Mouse (Mus musculus) myocyte (in vitro differentiated cells): ENCODE data around the gene Soat1. TPM values are rescaled to one million over a fixed set of nuclear protein-coding genes. Genes with fewer than 3 reads are reported as not detected.

ENCODE experiments used
- H3K27me3 ChIP-seq: one replicate; pipeline ENCODE4 v1.6.1; 2011; ENCODE audit not compliant: control insufficient read depth, insufficient read depth, insufficient read length
- H3K36me3 ChIP-seq: one replicate; pipeline ENCODE4 v1.6.1; 2011; ENCODE audit not compliant: control insufficient read depth, insufficient read depth
- H3K4me2 ChIP-seq: one replicate; pipeline ENCODE4 v1.6.1; 2011; ENCODE audit warnings: low read depth, control low read depth
- H3K4me3 ChIP-seq: one replicate; pipeline ENCODE4 v1.5.1; 2011; ENCODE audit warnings: mild to moderate bottlenecking, control low read depth, moderate library complexity
- H3K79me2 ChIP-seq: one replicate; pipeline ENCODE4 v1.6.1; 2011; ENCODE audit not compliant: control insufficient read depth, insufficient read depth
- H3ac ChIP-seq: one replicate; pipeline ENCODE4 v1.6.1; 2011; ENCODE audit not compliant: control insufficient read depth, insufficient read length
- CEBPB ChIP-seq: IDR thresholded peaks from 2 replicates; pipeline ENCODE4 v1.6.1; 2011; ENCODE audit warnings: mild to moderate bottlenecking, moderate library complexity; ENCODE audit not compliant: poor library complexity, insufficient read depth, severe bottlenecking
- E2F4 ChIP-seq: IDR thresholded peaks from one replicate; pipeline ENCODE4 v1.6.1; 2011; ENCODE audit warnings: mild to moderate bottlenecking, control low read depth, moderate library complexity; ENCODE audit not compliant: insufficient read depth
- MAX ChIP-seq: IDR thresholded peaks from one replicate; pipeline ENCODE4 v1.6.1; 2011; ENCODE audit warnings: low read depth, mild to moderate bottlenecking, control low read depth
- MYOD1 ChIP-seq, 3 experiments: IDR thresholded peaks; one replicate each; pipeline ENCODE4 v1.6.1; 2011; ENCODE audit warnings: control low read depth in 2 of 3, low read depth in 2 of 3, mild to moderate bottlenecking in 2 of 3, moderate library complexity in 1 of 3; ENCODE audit not compliant: insufficient read length in 2 of 3, control insufficient read depth in 1 of 3
- MYOG ChIP-seq, 3 experiments: IDR thresholded peaks; one replicate each; pipeline ENCODE4 v1.6.1; 2011; ENCODE audit warnings: control low read depth in 2 of 3, low read depth in 2 of 3, mild to moderate bottlenecking in 2 of 3; ENCODE audit not compliant: insufficient read length in 2 of 3, control insufficient read depth in 1 of 3, insufficient read depth in 1 of 3
- POLR2A ChIP-seq: IDR thresholded peaks from one replicate; pipeline ENCODE4 v1.6.1; 2011; ENCODE audit warnings: low read depth, mild to moderate bottlenecking, control low read depth, moderate library complexity; ENCODE audit not compliant: insufficient read length
- POLR2AphosphoS2 ChIP-seq: IDR thresholded peaks from one replicate; pipeline ENCODE4 v1.6.1; 2011; ENCODE audit warnings: low read depth, control low read depth; ENCODE audit not compliant: insufficient read length
- REST ChIP-seq: IDR thresholded peaks from one replicate; pipeline ENCODE4 v1.6.1; 2011; ENCODE audit warnings: mild to moderate bottlenecking, control low read depth, moderate library complexity; ENCODE audit not compliant: insufficient read depth, insufficient read length
- SRF ChIP-seq: IDR thresholded peaks from one replicate; pipeline ENCODE4 v1.6.1; 2011; ENCODE audit warnings: low read depth; ENCODE audit not compliant: control insufficient read depth, insufficient read length
- TCF12 ChIP-seq: IDR thresholded peaks from one replicate; pipeline ENCODE4 v1.6.1; 2011; ENCODE audit warnings: mild to moderate bottlenecking, control low read depth; ENCODE audit not compliant: poor library complexity, insufficient read depth, severe bottlenecking
- TCF3 ChIP-seq: IDR thresholded peaks from one replicate; pipeline ENCODE4 v1.6.1; 2011; ENCODE audit warnings: low read depth, control low read depth; ENCODE audit not compliant: insufficient read length
- USF1 ChIP-seq: IDR thresholded peaks from one replicate; pipeline ENCODE4 v1.6.1; 2011; ENCODE audit warnings: low read depth, mild to moderate bottlenecking, control low read depth, moderate library complexity
- polyA plus RNA-seq: library from polyadenylated mRNA; unstranded; fragments of >200 nt; fragmentation: generic; extraction: Trizol; gene quantifications from one replicate; pipeline ENCODE4 v1.2.1, GENCODE M21; 2012; ENCODE audit warnings: missing spikeins

Gene Soat1
- polyA plus RNA-seq, 1 experiment, result 42.2 TPM

DNA sequence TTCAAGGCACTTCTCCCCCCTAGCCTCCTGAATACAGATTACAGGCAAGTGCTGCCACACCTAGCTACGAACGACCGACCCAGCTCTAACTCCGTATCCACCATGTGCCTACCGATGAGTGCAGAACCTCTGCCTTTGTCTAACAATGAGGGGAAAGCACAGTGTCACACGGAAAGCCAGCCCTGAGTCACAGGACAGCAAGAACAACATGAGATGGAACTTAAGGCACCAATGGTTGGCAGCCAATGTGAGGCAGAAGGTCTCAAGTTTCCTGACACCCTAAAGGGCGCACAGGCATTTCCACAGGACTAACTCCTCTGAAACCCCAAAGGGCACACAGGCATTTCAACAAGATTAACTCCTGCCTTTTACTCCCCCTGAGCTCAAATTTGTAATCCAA lies 25.0 kb downstream of the Soat1 start:
- TF ChIP-seq SRF (no peak), CEBPB (no peak), USF1 (no peak), TCF3 (no peak), MAX (no peak), REST (no peak), MYOD1 (IDR thresholded peaks at IDR 0.05; ENCODE audit: control insufficient read depth in 1 of 3, insufficient read length in 2 of 3, low read depth in 2 of 3) (no peak), MYOG (IDR thresholded peaks at IDR 0.05; ENCODE audit: control insufficient read depth in 1 of 3, insufficient read depth in 1 of 3, insufficient read length in 2 of 3, low read depth in 2 of 3) (no peak), POLR2A (no peak), TCF12 (no peak), E2F4 (no peak), POLR2AphosphoS2 (no peak)
- Histone ChIP-seq H3ac (no peak overlapping the region), H3K4me2 (no peak overlapping the region), H3K36me3 (peaks cover 11% of the 10 kb centered on the region), H3K79me2 (peaks cover 49% of the 10 kb centered on the region), H3K4me3 (no peak overlapping the region), H3K27me3 (no peaks in the 10 kb centered on the region)

- H3ac ChIP-seq, result no peak overlapping the region
- no peak overlapping the region for H3K4me3 ChIP-seq
- TF ChIP-seq POLR2A (no peak), E2F4 (no peak), MYOG (IDR thresholded peaks at IDR 0.05; ENCODE audit: control insufficient read depth in 1 of 3, insufficient read depth in 1 of 3, insufficient read length in 2 of 3, low read depth in 2 of 3) (no peak), MYOD1 (IDR thresholded peaks at IDR 0.05; ENCODE audit: control insufficient read depth in 1 of 3, insufficient read length in 2 of 3, low read depth in 2 of 3) (no peak), SRF (no peak), MAX (no peak), USF1 (no peak), TCF3 (no peak), TCF12 (no peak), POLR2AphosphoS2 (no peak), CEBPB (no peak), REST (no peak)
- no peaks in the 10 kb centered on the region for H3K27me3 ChIP-seq
- H3K36me3 ChIP-seq, result peaks cover 33% of the 10 kb centered on the region
- no peak overlapping the region for H3K4me2 ChIP-seq
- peaks cover 27% of the 10 kb centered on the region for H3K79me2 ChIP-seq
Observed at GRCm38 (mm10) chr1:156445049-156445448, 29.1 kb downstream of the Soat1 start.

- no peak overlapping the region for H3ac ChIP-seq
- H3K27me3 ChIP-seq, result no peaks in the 10 kb centered on the region
- no peak overlapping the region for H3K4me2 ChIP-seq
- no peak overlapping the region for H3K4me3 ChIP-seq
- TF ChIP-seq MYOG (IDR thresholded peaks at IDR 0.05; ENCODE audit: control insufficient read depth in 1 of 3, insufficient read depth in 1 of 3, insufficient read length in 2 of 3, low read depth in 2 of 3) (no peak), TCF12 (no peak), TCF3 (no peak), POLR2A (no peak), SRF (no peak), MYOD1 (IDR thresholded peaks at IDR 0.05; ENCODE audit: control insufficient read depth in 1 of 3, insufficient read length in 2 of 3, low read depth in 2 of 3) (no peak), REST (no peak), USF1 (no peak), E2F4 (no peak), POLR2AphosphoS2 (no peak), CEBPB (no peak), MAX (no peak)
- H3K36me3 ChIP-seq, result peaks cover 52% of the 10 kb centered on the region
- peaks cover 10% of the 10 kb centered on the region for H3K79me2 ChIP-seq
Observed at GRCm38 (mm10) chr1:156442776-156443175, 31.4 kb downstream of the Soat1 start.

DNA sequence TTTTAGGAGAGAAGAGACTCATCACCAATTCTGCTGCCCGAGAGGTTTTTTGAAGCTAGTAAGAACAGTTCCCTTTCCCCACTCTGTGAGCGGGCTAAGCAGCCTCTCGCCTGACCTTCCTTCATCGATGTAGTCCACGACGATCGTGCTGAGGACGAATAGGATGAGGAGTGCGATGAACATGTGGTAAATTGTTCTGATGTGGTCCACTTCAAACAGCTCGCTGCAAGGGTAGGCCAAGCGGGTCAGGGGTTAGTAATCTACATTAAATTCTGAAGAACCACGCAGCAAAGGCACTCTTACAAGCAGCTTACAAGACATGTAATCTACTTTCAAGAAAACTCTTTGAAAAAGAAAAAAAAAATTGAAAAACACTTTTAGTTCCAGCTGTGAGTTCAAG lies 31.9 kb downstream of the Soat1 start:
- no peaks in the 10 kb centered on the region for H3K27me3 ChIP-seq
- H3K4me2 ChIP-seq, result no peak overlapping the region
- no peak overlapping the region for H3K4me3 ChIP-seq
- H3ac ChIP-seq, result no peak overlapping the region
- H3K36me3 ChIP-seq, result peaks cover 54% of the 10 kb centered on the region
- TF ChIP-seq USF1, result no peak
- TF ChIP-seq POLR2A, result no peak
- no peak for TF ChIP-seq REST
- no peak for TF ChIP-seq CEBPB
- no peak for TF ChIP-seq MYOD1 (IDR thresholded peaks at IDR 0.05; ENCODE audit: control insufficient read depth in 1 of 3, insufficient read length in 2 of 3, low read depth in 2 of 3)
- H3K79me2 ChIP-seq, result peaks cover 10% of the 10 kb centered on the region

DNA sequence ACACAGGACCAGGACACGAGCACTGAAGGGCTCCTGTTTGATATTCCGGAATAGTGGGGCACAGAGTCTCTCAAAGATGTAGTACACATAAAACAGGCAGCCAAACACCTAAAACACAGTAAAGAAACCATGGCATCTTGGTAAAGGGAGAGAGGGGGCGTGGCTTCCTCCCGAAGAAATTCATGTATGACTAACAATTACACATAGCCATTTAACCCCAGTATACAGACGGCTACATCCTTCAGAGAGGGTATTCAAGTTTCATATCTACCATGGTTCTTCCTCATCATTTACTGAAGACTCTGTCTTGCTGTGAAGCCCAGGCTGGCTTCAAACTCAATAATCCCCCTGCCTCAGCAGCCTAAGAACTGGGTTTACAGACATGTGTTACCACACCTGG lies 36.4 kb downstream of the Soat1 start:
- Histone ChIP-seq H3K79me2 (no peaks in the 10 kb centered on the region), H3K4me3 (no peak overlapping the region), H3K36me3 (peaks cover 44% of the 10 kb centered on the region), H3K4me2 (no peak overlapping the region), H3ac (no peak overlapping the region), H3K27me3 (no peaks in the 10 kb centered on the region)
- TF ChIP-seq POLR2A (no peak), TCF12 (no peak), SRF (no peak), CEBPB (no peak), MAX (no peak), REST (no peak), TCF3 (no peak), USF1 (no peak), POLR2AphosphoS2 (no peak), MYOG (IDR thresholded peaks at IDR 0.05; ENCODE audit: control insufficient read depth in 1 of 3, insufficient read depth in 1 of 3, insufficient read length in 2 of 3, low read depth in 2 of 3) (no peak), MYOD1 (IDR thresholded peaks at IDR 0.05; ENCODE audit: control insufficient read depth in 1 of 3, insufficient read length in 2 of 3, low read depth in 2 of 3) (no peak)
